Mouse (Mus musculus) kidney, embryonic 14.5 days (tissue): Measurements from ENCODE around the gene Slc13a4. TPM values are rescaled to one million over a fixed set of nuclear protein-coding genes. Genes with fewer than 3 reads are reported as not detected.

ENCODE experiments used
- ATAC-seq: fragments of 200-750 bp; cut with Nextera tagmentation; 2 replicates; pipeline ENCODE4 v1.8.0; 2017; ENCODE audit warnings: moderate number of reproducible peaks, mild to moderate bottlenecking, moderate TSS enrichment, moderate library complexity; ENCODE audit not compliant: low FRiP score, low TSS enrichment
- H3K27ac ChIP-seq: fragments of 300-500 bp; sonication (generic); 2 replicates; pipeline ENCODE4 v1.5.1; 2014; ENCODE audit warnings: low read depth, mild to moderate bottlenecking, low read length, moderate library complexity, mixed read lengths
- H3K27me3 ChIP-seq: fragments of 300-500 bp; sonication (generic); 2 replicates; pipeline ENCODE4 v1.6.1; 2014; ENCODE audit warnings: mild to moderate bottlenecking, low read length; ENCODE audit not compliant: control insufficient read depth, insufficient read depth
- H3K36me3 ChIP-seq: fragments of 300-500 bp; sonication (generic); 2 replicates; pipeline ENCODE4 v1.6.1; 2014; ENCODE audit warnings: low read length, mixed read lengths; ENCODE audit not compliant: control insufficient read depth, insufficient read depth
- H3K4me1 ChIP-seq: fragments of 300-500 bp; sonication (generic); 2 replicates; pipeline ENCODE4 v1.6.1; 2014; ENCODE audit warnings: low read length, mixed read lengths; ENCODE audit not compliant: control insufficient read depth, insufficient read depth
- H3K4me2 ChIP-seq: fragments of 300-500 bp; sonication (generic); replicated peaks from 2 replicates; pipeline ENCODE4 v1.6.1; 2014; ENCODE audit warnings: low read depth, mild to moderate bottlenecking, low read length
- H3K4me3 ChIP-seq: fragments of 300-500 bp; sonication (generic); 2 replicates; pipeline ENCODE4 v1.5.1; 2014; ENCODE audit warnings: mild to moderate bottlenecking, low read length
- H3K9ac ChIP-seq: fragments of 300-500 bp; sonication (generic); 2 replicates; pipeline ENCODE4 v1.6.1; 2014; ENCODE audit warnings: low read depth, mild to moderate bottlenecking, low read length, moderate library complexity
- H3K9me3 ChIP-seq: fragments of 300-500 bp; sonication (generic); 2 replicates; pipeline ENCODE4 v1.6.1; 2016; ENCODE audit warnings: low read length; ENCODE audit not compliant: control insufficient read depth
- WGBS: fragments of 180-500 bp; shearing (Covaris S2); extraction: QIAGEN DNeasy Blood & Tissue Kit; methylation state at CpG from one replicate; pipeline ENCODE4 v1.1.7; 2014; 5-methylcytosine and 5-hydroxymethylcytosine counted together
- polyA plus RNA-seq: library from polyadenylated mRNA; unstranded; fragments of >200 nt; fragmentation: Nextera tagmentation; extraction: Ambion mirVana; gene quantifications from 2 replicates; pipeline ENCODE4 v1.2.1, GENCODE M21; 2014

The Slc13a4 gene
- polyA plus RNA-seq, 1 experiment from 2014 or later = 0.05 TPM

GRCm38 (mm10) chr6:35271868-35272765, 35.8 kb downstream of the Slc13a4 start:
- Histone ChIP-seq H3K27me3 (no peaks in the 10 kb centered on the region), H3K4me2 (no peak overlapping the region), H3K27ac (no peak overlapping the region), H3K36me3 (no peaks in the 10 kb centered on the region), H3K4me3 (no peak overlapping the region), H3K9ac (no peak overlapping the region), H3K9me3 (no peaks in the 10 kb centered on the region; the same call in none of the 2 replicates), H3K4me1 (no peaks in the 10 kb centered on the region)
- 67% methylated on average over 20 of the region's 20 CpGs for WGBS
- ATAC-seq = 0 out of 2 replicates have a peak, but pooled peaks have one; percentile 18

- Histone ChIP-seq H3K9me3 (no peaks in the 10 kb centered on the region; the same call in none of the 2 replicates), H3K36me3 (no peaks in the 10 kb centered on the region), H3K4me2 (no peak overlapping the region), H3K4me1 (no peaks in the 10 kb centered on the region), H3K4me3 (no peak overlapping the region), H3K27ac (no peak overlapping the region), H3K9ac (no peak overlapping the region), H3K27me3 (no peaks in the 10 kb centered on the region)
- no peak for ATAC-seq
- 91% methylated on average over 12 of the region's 12 CpGs for WGBS
Observed at GRCm38 (mm10) chr6:35271094-35271855, 36.7 kb downstream of the Slc13a4 start.

GRCm38 (mm10) chr6:35269643-35270042, 38.3 kb downstream of the Slc13a4 start:
- Histone ChIP-seq H3K36me3 (no peaks in the 10 kb centered on the region), H3K27ac (no peak overlapping the region), H3K4me2 (no peak overlapping the region), H3K4me1 (no peaks in the 10 kb centered on the region), H3K9me3 (no peaks in the 10 kb centered on the region; the same call in none of the 2 replicates), H3K9ac (no peak overlapping the region), H3K27me3 (no peaks in the 10 kb centered on the region), H3K4me3 (no peak overlapping the region)
- no peak for ATAC-seq
- 81% methylated on average over 13 of the region's 13 CpGs for WGBS

GRCm38 (mm10) chr6:35268711-35269110, 39.2 kb downstream of the Slc13a4 start:
- ATAC-seq = no peak
- no peak overlapping the region for H3K27ac ChIP-seq
- WGBS = 97% methylated on average over 13 of the region's 13 CpGs
- no peak overlapping the region for H3K9ac ChIP-seq
- no peaks in the 10 kb centered on the region for H3K4me1 ChIP-seq
- no peak overlapping the region for H3K4me2 ChIP-seq
- H3K4me3 ChIP-seq = no peak overlapping the region
- H3K36me3 ChIP-seq = no peaks in the 10 kb centered on the region
- H3K27me3 ChIP-seq = no peaks in the 10 kb centered on the region
- no peaks in the 10 kb centered on the region; the same call in none of the 2 replicates for H3K9me3 ChIP-seq

GRCm38 (mm10) chr6:35265580-35266278, 42.2 kb downstream of the Slc13a4 start:
- Histone ChIP-seq H3K27ac (no peak overlapping the region), H3K9ac (no peak overlapping the region), H3K4me1 (no peaks in the 10 kb centered on the region), H3K4me3 (no peak overlapping the region), H3K36me3 (peaks cover 20% of the 10 kb centered on the region), H3K9me3 (no peaks in the 10 kb centered on the region; the same call in none of the 2 replicates), H3K27me3 (no peaks in the 10 kb centered on the region), H3K4me2 (no peak overlapping the region)
- WGBS = 79% methylated on average over 15 of the region's 15 CpGs
- no peak for ATAC-seq

GRCm38 (mm10) chr6:35260531-35260930, 47.4 kb downstream of the Slc13a4 start:
- H3K9me3 ChIP-seq = no peaks in the 10 kb centered on the region
- ATAC-seq = no peak
- no peak overlapping the region for H3K4me2 ChIP-seq
- peaks cover 23% of the 10 kb centered on the region for H3K36me3 ChIP-seq
- WGBS = 86% methylated on average over 7 of the region's 7 CpGs
- no peak overlapping the region for H3K4me3 ChIP-seq
- H3K27ac ChIP-seq = no peak overlapping the region
- no peaks in the 10 kb centered on the region for H3K27me3 ChIP-seq
- H3K9ac ChIP-seq = no peak overlapping the region
- peaks cover 9% of the 10 kb centered on the region; the same call in 1 of the 2 replicates for H3K4me1 ChIP-seq

- Histone ChIP-seq H3K27me3 (no peaks in the 10 kb centered on the region), H3K4me2 (no peak overlapping the region), H3K4me1 (peaks cover 17% of the 10 kb centered on the region), H3K36me3 (peaks cover 23% of the 10 kb centered on the region), H3K9me3 (no peaks in the 10 kb centered on the region), H3K27ac (no peak overlapping the region), H3K9ac (no peak overlapping the region), H3K4me3 (no peak overlapping the region)
- no peak for ATAC-seq
- WGBS = 71% methylated on average over 5 of the region's 5 CpGs
Observed at GRCm38 (mm10) chr6:35259526-35259925, 48.4 kb downstream of the Slc13a4 start.

GRCm38 (mm10) chr6:35258922-35259321, 49.0 kb downstream of the Slc13a4 start:
- peaks cover 21% of the 10 kb centered on the region for H3K4me1 ChIP-seq
- no peak for ATAC-seq
- no peak overlapping the region for H3K4me3 ChIP-seq
- no peaks in the 10 kb centered on the region for H3K9me3 ChIP-seq
- 94% methylated on average over 2 of the region's 2 CpGs for WGBS
- peaks cover 23% of the 10 kb centered on the region for H3K36me3 ChIP-seq
- H3K9ac ChIP-seq = no peak overlapping the region
- no peak overlapping the region for H3K4me2 ChIP-seq
- H3K27ac ChIP-seq = no peak overlapping the region
- H3K27me3 ChIP-seq = no peaks in the 10 kb centered on the region
